Mouse (Mus musculus) adrenal gland, adult 10 weeks (tissue): ENCODE results near the gene Lars2. TPM values are rescaled to one million over a fixed set of nuclear protein-coding genes. Genes with fewer than 3 reads are reported as not detected.

ENCODE experiments used
- polyA plus RNA-seq: library from polyadenylated mRNA; stranded (reverse); fragments of 350-450 nt; fragmentation: Illumina TruSeq; extraction: RNeasy Lipid Tissue Mini Kit (QIAGEN cat#74804); gene quantifications from one replicate; pipeline ENCODE4 v1.2.3, GENCODE M21; 2014; ENCODE audit warnings: low read depth, low replicate concordance

Gene Lars2
- polyA plus RNA-seq, result 36.7 TPM

GRCm38 (mm10) chr9:123366708-123367385 is at the start of gene Lars2:
TSS of gene Lars2 (plus strand) at chr9:123366927.

DNA sequence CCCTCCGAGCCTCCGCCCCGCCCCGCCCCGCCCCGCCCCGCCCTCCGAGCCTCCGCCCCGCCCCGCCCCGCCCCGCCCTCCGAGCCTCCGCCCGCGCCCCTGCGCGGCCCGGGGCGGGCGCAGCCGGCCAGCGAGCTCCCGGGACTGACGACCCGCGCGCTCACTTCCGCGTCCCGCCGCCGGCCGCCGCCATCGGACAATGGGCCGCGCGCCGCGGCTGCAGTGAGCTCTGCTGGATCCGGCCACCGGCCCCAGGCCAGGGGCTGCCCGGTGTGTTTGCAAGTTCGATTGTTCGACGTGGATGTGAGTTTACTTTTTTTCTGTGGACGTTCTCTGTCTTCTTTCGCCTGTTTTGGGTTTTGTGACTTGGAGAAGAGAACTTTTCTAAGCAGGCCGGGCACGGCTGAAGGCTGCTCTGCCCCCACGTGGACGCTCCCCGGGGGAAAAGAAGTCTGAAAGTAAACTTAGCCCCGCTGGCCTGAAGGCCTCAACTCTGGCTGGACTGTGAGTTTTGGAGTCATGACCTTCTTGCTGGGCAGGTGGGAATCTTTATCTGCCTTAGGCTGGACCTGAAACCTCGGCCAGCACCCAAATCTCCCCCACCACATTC is 112.0 kb downstream of the Lars2 start, which contains the start of gene Limd1:
Gene Limd1 (plus strand): TSS at position 121 of the 610 bp plus-strand sequence.

Other genes starting within 250 kb of the Lars2 start
- not detected for gene Clec3b, start 216.0 kb upstream of the Lars2 start, polyA plus RNA-seq
- gene Cdcp1, start 150.9 kb upstream of the Lars2 start, polyA plus RNA-seq, result 0.17 TPM
- gene Tmem158, start 106.2 kb upstream of the Lars2 start, polyA plus RNA-seq, result 13.2 TPM
- 16.2 TPM for gene Limd1, start 111.8 kb downstream of the Lars2 start, polyA plus RNA-seq
- gene Sacm1l, start 162.8 kb downstream of the Lars2 start, polyA plus RNA-seq, result 292 TPM